Mouse (Mus musculus): Measurements from ENCODE around the gene Wnt7a. TPM values are rescaled to one million over a fixed set of nuclear protein-coding genes. Genes with fewer than 3 reads are reported as not detected.

Gene Wnt7a
- not detected for total RNA-seq (2021)
- long read RNA-seq, experiment 1, result 0 reads
- long read RNA-seq, experiment 2, result 0 reads

DNA sequence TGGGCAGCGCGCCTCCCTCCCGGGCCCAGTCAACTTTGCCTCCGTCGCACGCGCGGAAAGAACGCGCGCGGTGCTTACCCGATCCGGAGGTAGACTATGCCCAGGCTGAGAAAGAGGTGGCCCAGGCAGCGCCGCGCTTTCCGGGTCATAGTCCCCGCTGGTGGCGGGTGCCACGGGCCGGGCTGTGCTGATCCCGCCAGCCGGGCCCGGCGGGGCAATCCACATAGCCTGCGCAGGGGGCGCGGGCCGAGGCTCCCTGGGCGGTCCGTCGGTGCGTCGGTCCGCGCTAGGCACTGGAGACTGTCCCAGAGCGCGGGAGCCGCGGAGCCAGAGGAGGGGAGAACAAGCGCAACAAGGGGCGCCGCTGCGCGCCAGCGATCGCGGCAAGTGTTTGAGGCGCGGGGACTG, at the start of gene Wnt7a:
Gene Wnt7a (minus strand): TSS at position 403 of the 408 bp plus-strand sequence.
- peak; percentile 11 for DNase-seq

DNA sequence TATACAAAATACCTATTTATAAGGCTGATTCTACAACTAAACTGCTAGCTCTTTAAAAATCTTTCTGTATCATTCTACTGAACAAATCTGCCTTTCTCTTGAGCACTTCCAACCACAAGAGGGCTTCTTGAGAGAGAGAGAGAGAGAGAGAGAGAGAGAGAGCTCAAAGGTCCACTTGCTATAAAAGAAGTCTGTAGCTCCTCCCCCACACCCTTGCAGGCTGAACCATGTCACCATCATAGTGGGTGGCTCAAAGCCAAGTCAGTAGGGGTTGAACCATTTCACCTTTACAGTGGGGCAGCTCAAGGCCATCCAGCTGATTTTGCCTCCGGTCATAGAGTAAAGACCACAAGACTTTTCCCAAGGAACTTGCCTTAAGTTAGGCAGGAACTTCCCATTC, 48.3 kb upstream of the Wnt7a start:
- no peak for DNase-seq

DNA sequence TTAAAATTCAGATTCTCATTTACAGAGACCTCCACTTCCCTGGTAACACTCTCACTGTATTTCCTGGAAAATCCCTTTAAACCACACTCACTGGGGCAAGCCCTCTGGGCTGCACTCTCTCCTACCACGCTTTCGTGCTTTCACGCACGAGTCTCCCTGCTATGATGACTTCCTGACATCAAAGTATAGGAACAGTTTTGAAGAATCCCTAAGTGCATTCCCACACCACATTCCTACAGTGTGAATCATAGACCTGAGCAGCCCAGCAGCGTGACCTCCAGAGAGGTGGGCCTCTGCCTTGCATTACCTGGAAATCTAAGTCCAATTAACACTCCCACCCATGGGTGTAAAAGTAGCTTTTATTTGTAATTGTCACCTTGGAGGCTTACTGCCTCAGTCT, 43.4 kb upstream of the Wnt7a start:
- no peak for DNase-seq

DNA sequence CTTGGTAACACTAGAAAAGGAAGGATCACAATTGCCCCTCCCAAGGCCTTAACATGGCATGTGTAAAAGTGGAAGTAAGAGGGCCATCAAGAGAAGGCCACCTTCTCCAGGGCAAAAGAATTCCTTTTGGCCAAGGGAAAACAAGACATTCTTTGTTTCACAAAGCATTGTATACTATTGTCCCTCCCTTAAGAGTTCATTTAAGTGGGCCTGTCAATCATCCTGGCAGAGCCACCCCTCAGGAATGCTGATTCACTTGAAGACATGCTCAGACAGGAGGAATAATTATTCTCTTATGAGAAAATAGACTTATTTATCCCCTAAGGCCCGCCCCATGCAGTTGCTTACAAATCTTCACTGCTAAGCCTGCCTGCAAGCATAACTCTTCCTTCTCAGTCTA, 40.9 kb upstream of the Wnt7a start:
- DNase-seq, result no peak

DNA sequence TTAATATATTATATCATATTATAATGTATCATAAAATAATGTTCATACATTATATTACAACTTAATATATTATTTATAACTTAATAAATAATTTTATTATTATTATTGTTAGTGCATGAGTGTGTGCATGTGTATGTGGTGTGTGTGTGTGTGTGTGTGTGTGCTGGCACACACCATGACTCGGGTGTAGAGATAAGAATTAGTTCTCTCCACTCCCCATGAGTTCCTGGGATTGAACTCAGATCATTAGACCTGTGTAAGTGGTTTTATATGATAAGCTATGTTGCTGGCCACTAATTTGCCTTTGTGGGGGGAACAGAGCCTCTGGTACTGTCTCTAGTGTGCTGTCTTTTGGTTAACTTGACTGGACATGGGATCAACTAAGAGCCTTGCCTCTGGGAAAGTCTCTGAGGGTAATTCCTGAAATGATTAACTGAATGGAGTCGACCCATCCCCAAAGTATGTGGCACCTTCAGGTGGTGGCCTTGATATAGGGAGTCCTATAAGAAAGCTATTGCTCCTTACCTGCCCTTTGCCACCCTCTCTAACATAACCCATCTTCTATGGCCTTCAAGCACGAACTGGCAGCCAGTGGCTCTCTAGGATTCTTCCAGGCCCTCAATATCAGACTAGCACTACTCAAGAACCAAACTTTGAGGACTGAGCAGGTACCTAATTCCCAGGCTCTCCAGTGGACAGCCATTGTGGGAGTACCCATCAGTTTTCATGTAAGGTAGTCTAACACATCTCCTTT, 38.5 kb upstream of the Wnt7a start:
- DNase-seq, result no peak

DNA sequence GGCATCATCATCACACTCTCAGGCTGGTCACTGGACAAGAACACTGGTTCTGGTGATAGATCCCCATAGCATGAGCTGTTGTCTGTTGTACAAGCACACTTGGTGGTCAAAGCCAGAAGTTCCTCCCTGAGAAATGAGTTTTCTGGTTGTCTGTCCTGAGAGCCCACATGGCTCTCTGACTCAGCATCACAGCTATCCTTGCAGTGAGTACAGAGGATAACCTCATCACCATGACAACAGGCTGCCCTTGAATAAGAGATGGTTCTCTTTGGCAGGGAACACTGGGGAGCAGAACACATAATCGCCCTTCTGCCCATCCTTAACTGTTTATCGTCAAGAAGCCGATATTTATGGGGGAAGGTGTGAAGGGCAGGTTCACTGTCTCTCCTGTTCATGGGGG, 34.2 kb upstream of the Wnt7a start:
- DNase-seq, result no peak

DNA sequence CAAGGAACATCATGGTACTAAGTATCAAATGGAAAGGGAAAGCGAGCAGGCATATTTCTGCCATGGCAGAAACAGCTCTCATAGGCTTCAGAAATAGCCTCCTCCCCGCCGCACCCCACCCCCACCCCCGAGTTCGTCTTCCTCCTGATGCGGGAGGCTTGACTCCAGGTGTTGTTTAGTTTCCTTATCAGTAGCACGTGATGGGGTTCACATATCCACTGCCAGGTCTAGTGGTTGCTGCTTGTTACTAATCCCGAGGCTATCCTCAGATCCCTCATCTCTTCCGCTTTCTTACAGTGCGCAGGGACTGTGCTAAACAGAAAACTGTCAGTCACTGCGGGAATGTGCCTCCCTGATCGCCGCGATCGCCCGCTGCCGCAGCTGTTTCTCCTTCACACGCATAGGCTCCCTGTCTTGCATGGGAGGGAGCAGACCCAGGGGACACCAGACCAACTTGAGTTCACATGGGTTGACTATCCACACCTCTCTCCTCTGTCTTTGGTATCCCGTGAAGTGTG, 30.0 kb upstream of the Wnt7a start:
- DNase-seq, result no peak

GRCm38 (mm10) chr6:91440474-91441144, 29.4 kb upstream of the Wnt7a start:
- peak; percentile 96 for DNase-seq

DNA sequence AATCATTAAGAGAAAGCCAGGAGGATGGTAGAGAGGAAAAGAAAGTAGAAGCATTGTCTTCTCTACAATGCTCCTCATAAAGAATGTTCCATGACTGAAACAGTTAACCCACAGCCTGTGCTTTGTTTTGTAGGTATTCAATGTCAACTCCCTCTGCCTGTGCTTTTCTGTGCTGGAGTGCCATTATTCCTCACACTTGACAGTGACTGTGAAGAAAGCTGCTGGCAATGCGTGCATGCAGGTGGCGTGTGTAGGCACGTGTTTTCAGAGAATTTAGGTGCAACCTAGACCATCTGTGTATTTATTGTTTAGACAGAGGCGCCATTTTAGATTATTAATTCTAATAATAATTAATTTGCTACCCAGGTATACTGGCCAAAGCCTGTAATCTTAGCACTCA, 13.0 kb upstream of the Wnt7a start:
- no peak for DNase-seq

DNA sequence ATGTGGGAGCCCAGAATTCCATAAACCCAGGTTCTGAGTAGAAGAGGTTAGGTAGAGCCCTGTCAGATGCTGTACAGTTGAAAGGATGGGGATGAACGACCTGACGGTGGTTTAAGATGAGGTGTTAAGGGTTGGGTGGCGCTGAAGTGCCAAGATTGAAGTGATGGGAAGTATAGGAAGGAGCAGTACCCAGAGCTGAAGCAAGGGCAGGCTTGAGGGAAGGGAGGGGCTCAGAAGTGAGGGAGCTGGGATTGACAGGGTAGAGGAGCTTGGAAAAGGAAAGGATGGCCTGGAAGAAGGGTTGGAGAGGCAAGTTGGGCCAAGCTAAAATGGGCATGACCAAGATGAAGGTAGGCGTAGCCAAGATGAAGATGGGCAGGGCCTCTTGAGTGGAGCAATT, 10.5 kb upstream of the Wnt7a start:
- DNase-seq, result no peak

DNA sequence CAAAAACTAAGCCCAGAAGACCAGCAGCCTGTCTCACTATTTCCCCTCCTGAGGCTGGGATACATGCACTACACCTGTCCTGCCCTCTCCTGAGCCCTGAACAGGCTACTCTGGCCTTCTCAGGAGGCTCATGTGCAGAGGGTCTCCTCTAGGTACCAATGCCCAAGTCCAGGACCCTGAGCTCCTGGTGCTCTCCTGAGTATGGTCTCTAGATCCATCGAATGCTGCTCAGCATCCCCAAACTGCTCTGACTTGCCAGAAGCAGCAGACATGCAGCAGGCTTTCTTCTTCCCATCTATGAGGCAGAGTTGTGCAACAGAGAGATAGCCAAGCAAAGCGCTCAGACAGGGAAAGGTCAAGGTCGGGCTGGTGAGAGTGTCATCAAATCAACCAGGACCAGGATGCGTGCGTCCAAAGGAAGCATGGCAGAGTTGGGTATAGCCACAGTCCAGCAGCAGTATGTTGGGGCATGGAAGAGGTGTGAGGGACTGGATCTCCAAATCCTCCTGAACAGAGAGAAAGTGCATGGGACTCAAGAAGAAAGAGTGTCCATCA, 6.2 kb upstream of the Wnt7a start:
- no peak for DNase-seq

DNA sequence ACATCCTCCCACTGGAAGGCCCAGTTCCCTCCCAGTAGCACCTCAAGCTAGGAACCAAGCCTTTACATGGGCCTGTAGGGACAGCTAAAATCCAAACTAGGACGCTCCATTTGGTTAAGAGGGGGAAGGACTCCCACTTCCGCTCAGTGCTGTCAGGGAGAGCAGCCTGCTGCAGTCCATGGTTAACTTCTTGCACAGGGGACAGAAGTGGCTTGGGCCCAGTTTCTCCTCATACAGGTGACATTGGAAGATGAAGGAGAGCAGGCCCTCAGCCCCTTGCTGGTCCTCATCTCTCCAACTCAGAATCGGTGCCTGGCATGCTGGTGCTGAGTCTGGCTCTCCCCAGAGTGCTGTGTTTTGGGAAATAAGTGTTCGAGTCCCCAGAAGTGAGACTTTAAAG, 5.0 kb upstream of the Wnt7a start:
- DNase-seq, result no peak

- DNase-seq, result peak; percentile 21
Measured at GRCm38 (mm10) chr6:91414890-91415289, 3.7 kb upstream of the Wnt7a start.

DNA sequence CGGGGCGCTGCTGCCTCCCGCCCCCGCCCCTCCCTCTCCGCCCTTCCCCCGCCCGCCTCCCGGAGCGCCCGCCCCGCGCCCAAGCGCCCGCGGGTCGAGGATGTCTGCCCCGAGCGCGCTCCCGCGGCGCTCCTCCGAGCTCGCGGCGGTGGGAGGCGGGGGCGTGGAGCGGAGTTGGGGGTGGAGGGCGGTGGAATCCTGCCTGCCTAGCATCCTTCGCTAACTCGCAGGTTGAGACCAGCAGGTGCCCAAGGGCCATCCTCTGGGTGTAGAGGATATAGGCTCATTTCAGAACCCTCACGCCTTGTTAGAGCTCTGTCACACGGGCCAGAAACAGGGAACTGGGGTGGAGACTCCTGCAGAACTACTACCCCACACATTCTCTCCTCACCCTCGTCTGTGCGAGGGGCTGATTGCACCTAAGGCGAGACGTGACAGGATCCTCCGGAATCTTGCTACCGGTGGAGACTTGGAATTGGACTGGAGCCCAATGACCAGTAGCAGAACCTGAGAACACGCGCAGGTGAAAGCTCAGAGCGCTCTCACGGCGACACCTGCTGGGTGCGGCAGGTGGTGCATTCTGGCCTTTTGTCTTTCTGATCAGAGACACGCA, 312 bp upstream of the Wnt7a start:
- DNase-seq, result peak; percentile 49

DNA sequence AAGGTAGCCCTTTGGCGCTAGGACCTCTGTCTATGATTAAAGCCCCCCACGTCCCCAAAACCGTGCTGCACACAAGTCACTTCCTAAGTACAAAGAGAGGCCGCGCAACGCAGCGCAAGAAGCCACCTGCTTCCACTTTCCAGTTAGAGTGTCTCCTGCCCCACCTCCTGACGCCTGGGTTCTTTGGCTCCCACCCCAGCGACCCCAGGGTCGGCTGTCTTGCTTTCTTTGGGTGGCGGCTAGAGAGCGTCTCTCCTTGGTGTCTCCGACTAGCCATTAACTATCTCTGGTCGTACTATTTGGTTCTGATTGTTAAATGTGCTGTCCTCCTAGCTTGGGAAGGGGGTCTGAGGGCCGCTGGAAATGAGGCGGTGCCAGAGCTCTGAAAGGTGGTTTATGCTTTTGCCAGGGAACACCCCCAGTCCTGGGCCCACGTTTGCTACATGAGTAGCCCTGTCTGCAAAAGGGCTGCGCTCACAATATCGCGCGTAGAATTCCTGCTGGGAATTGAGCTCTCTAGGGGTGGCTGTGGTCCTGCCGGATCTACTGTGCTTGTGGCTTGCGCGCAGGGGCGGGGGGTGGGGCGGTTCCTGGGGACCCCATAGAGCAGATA, 889 bp downstream of the Wnt7a start:
- no peak for DNase-seq

- no peak for DNase-seq
Measured at GRCm38 (mm10) chr6:91409448-91410167, 1.6 kb downstream of the Wnt7a start.

DNA sequence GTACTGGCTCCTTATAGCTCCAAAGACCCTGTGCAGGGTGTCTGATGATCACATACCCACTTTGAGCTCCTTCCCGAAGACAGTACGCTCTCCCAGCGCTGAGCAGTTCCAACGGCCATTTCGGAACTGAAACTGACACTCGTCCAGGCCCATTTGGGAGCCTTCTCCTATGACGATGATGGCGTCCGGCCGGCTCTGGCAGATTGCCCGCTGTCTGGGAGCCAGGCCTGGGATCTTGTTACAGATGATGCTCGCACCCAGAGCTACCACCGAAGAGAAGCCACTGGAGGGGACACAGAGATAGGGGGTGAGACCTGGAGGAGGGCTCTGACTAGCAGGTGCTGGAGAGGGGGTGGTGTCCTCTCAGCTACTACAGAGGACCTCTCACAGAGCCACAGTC, 2.5 kb downstream of the Wnt7a start:
- DNase-seq, result peak; percentile 45

DNA sequence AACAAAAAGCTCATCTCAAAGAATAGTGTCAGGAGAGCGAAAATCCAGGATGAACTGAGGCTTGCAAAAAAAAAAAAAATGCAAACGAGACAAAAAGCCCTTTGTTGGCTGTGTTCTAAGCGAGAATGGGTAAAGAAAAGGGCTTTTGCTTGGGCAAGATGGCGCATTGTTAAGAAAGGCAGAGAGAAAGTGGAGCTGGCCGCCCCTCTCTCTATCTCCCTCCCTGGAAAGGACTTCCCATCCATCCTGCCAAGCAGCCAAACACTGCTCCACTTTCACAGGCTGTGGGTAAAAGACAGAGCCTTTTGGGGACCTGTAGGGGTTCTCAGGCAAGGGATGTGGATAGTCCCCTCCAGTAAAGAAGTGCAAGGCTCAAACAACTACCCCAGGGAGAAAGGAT, 9.6 kb downstream of the Wnt7a start:
- DNase-seq, result no peak

GRCm38 (mm10) chr6:91400514-91400913, 10.6 kb downstream of the Wnt7a start:
- DNase-seq, result no peak

GRCm38 (mm10) chr6:91392475-91393174, 18.5 kb downstream of the Wnt7a start:
- DNase-seq, result no peak

- DNase-seq, result no peak
Measured at GRCm38 (mm10) chr6:91389141-91389540, 22.0 kb downstream of the Wnt7a start.

Data from gastrocnemius, postnatal 10 days (tissue).